ENCODE assay signal across 26 mouse cellular contexts in genomic region chr5:80819208-80819607, GRCm38 (mm10).
"Had no signal": no experiment of that assay in that cellular context is flagged by ENCODE, and none has a peak within 500 bp of the region (broad histone marks: within the 10 kb centered on the region; RNA-seq: fewer than 3 reads in every experiment).

No protein-coding gene starts in this region.

- H3K9me3 ChIP-seq: heart, embryonic 10.5 days; heart, embryonic 12.5 days; hindbrain, embryonic 13.5 days; hindbrain, embryonic 15.5 days; kidney, embryonic 15.5 days; limb, embryonic 10.5 days; limb, embryonic 12.5 days; liver, embryonic 13.5 days; liver, embryonic 15.5 days had no signal

- H3K4me3 ChIP-seq: heart, embryonic 10.5 days; heart, embryonic 12.5 days; hindbrain, embryonic 13.5 days; hindbrain, embryonic 15.5 days; kidney, embryonic 15.5 days; left cerebral cortex, adult 2 months; limb, embryonic 10.5 days; limb, embryonic 12.5 days; liver, embryonic 13.5 days; liver, embryonic 15.5 days had no signal

- H3K4me2 ChIP-seq: heart, embryonic 12.5 days; hindbrain, embryonic 13.5 days; hindbrain, embryonic 15.5 days; kidney, embryonic 15.5 days; limb, embryonic 12.5 days; liver, embryonic 11.5 days; liver, embryonic 13.5 days; liver, embryonic 15.5 days had no signal

- H3K9ac ChIP-seq: heart, embryonic 12.5 days; hindbrain, embryonic 13.5 days; hindbrain, embryonic 15.5 days; kidney, embryonic 15.5 days; limb, embryonic 12.5 days; liver, embryonic 13.5 days; liver, embryonic 15.5 days had no signal

- H3K27me3 ChIP-seq: heart, embryonic 12.5 days; hindbrain, embryonic 13.5 days; hindbrain, embryonic 15.5 days; kidney, embryonic 15.5 days; limb, embryonic 12.5 days; liver, embryonic 13.5 days; liver, embryonic 15.5 days had no signal

- H3K27ac ChIP-seq: heart, embryonic 10.5 days; hindbrain, embryonic 13.5 days; hindbrain, embryonic 15.5 days; hindbrain, postnatal 0 days; kidney, embryonic 15.5 days; kidney, postnatal 0 days; left cerebral cortex, adult 2 months; limb, embryonic 10.5 days; limb, embryonic 12.5 days; liver, embryonic 13.5 days; liver, embryonic 15.5 days had no signal

- H3K36me3 ChIP-seq: heart, embryonic 10.5 days; heart, embryonic 12.5 days; hindbrain, embryonic 13.5 days; hindbrain, embryonic 15.5 days; kidney, embryonic 15.5 days; limb, embryonic 10.5 days; limb, embryonic 12.5 days; liver, embryonic 13.5 days; liver, embryonic 15.5 days had no signal

- ATAC-seq: hindbrain, postnatal 0 days; intestine, embryonic 16.5 days had no signal

- DNase-seq: gastrocnemius, postnatal 14 days; gastrocnemius, postnatal 36 days; heart, adult 18-20 months; heart, postnatal 10 days; heart, postnatal 4 days; kidney, adult 11 months; kidney, adult 2 months; kidney, adult 9 months; kidney, postnatal 14 days; kidney, postnatal 36 days; layer of hippocampus, adult 9-11 months; liver; liver, embryonic 13.5 days had no signal

- H3K4me1 ChIP-seq: heart, embryonic 10.5 days; heart, embryonic 12.5 days; hindbrain, embryonic 13.5 days; hindbrain, embryonic 15.5 days; kidney, embryonic 15.5 days; limb, embryonic 10.5 days; limb, embryonic 12.5 days; liver, embryonic 13.5 days; liver, embryonic 15.5 days had no signal
